Mouse (Mus musculus) embryonic fibroblast, embryonic 13.5 days (primary cell): ENCODE results near the gene Olfr1305. TPM values are rescaled to one million over a fixed set of nuclear protein-coding genes. Genes with fewer than 3 reads are reported as not detected.

Experiments
- H3K27ac ChIP-seq: 2 replicates; pipeline ENCODE4 v1.5.1; 2012; ENCODE audit warnings: low read length, control low read depth, inconsistent platforms; ENCODE audit not compliant: insufficient read depth
- H3K4me1 ChIP-seq: 2 replicates; pipeline ENCODE4 v1.6.1; 2011; ENCODE audit warnings: low read length; ENCODE audit not compliant: control insufficient read depth, insufficient read depth
- H3K4me3 ChIP-seq: 2 replicates; pipeline ENCODE4 v1.5.1; 2011; ENCODE audit warnings: mild to moderate bottlenecking, control low read depth, low read length; ENCODE audit not compliant: insufficient read depth
- CTCF ChIP-seq: IDR thresholded peaks from 2 replicates; pipeline ENCODE4 v1.5.1; 2011; ENCODE audit warnings: mild to moderate bottlenecking, control low read depth, low read length, moderate library complexity, borderline replicate concordance; ENCODE audit not compliant: insufficient read depth
- POLR2A ChIP-seq: IDR thresholded peaks from 2 replicates; pipeline ENCODE4 v1.6.1; 2011; ENCODE audit warnings: low read depth, mild to moderate bottlenecking, control low read depth, low read length, moderate library complexity
- polyA plus RNA-seq: library from polyadenylated mRNA; stranded (reverse); fragments of >200 nt; gene quantifications from 2 replicates; pipeline ENCODE4 v1.2.4, GENCODE M21; 2011; ENCODE audit warnings: low read depth; ENCODE audit not compliant: missing spikeins, insufficient read length

The Olfr1305 gene
- not detected in 2 replicates for polyA plus RNA-seq

- TF ChIP-seq POLR2A (no peak), CTCF (no peak)
- no peaks in the 10 kb centered on the region for H3K4me1 ChIP-seq
- no peak within 1 kb of the TSS for H3K4me3 ChIP-seq
- H3K27ac ChIP-seq: no peak within 1 kb of the TSS
These were observed at the start of gene Olfr1305 for GRCm38 (mm10) chr2:111877049-111877448. Olfr1305 (minus strand) TSS chr2:111877149.

- Histone ChIP-seq H3K4me3 (no peak within 1 kb of the TSS), H3K4me1 (no peaks in the 10 kb centered on the region), H3K27ac (no peak within 1 kb of the TSS)
- TF ChIP-seq POLR2A (no peak), CTCF (no peak)
These were observed 39.2 kb upstream of the Olfr1305 start, which contains the start of gene Olfr1306 for GRCm38 (mm10) chr2:111916171-111916570. Olfr1306 (minus strand) TSS chr2:111916271.

GRCm38 (mm10) chr2:111820240-111820639 is 56.7 kb downstream of the Olfr1305 start, which contains the start of gene Olfr1303:
Olfr1303 (minus strand) TSS chr2:111820340.
- no peaks in the 10 kb centered on the region for H3K4me1 ChIP-seq
- TF ChIP-seq CTCF (no peak), POLR2A (no peak)
- no peak within 1 kb of the TSS for H3K27ac ChIP-seq
- H3K4me3 ChIP-seq: no peak within 1 kb of the TSS

Other genes starting within 250 kb of the Olfr1305 start
- gene Olfr1298, start 227.9 kb downstream of the Olfr1305 start, polyA plus RNA-seq: not detected in 2 replicates
- not detected in 2 replicates for gene Olfr1299, start 215.7 kb downstream of the Olfr1305 start, polyA plus RNA-seq
- gene Olfr1301, start 126.1 kb downstream of the Olfr1305 start, polyA plus RNA-seq: not detected in 2 replicates
- not detected in 2 replicates for gene Olfr1302, start 99.7 kb downstream of the Olfr1305 start, polyA plus RNA-seq
- gene Olfr1303, start 56.8 kb downstream of the Olfr1305 start, polyA plus RNA-seq: not detected in 2 replicates
- not detected in 2 replicates for gene Olfr1306, start 39.1 kb upstream of the Olfr1305 start, polyA plus RNA-seq
- 0.03 TPM in 1 of 2 replicates, not detected in the other for gene Olfr1307, start 72.3 kb upstream of the Olfr1305 start, polyA plus RNA-seq
- not detected in 2 replicates for gene Olfr1308, start 87.8 kb upstream of the Olfr1305 start, polyA plus RNA-seq
- 0.12 and 0.56 TPM in 2 replicates for gene Olfr1309, start 113.1 kb upstream of the Olfr1305 start, polyA plus RNA-seq
- 0.48 and 0.51 TPM in 2 replicates for gene Olfr1310, start 135.6 kb upstream of the Olfr1305 start, polyA plus RNA-seq
- gene Olfr1311, start 147.3 kb upstream of the Olfr1305 start, polyA plus RNA-seq: not detected in 2 replicates
- 0.15 and 0.39 TPM in 2 replicates for gene Olfr1312, start 173.1 kb upstream of the Olfr1305 start, polyA plus RNA-seq
- gene Olfr1313, start 200.7 kb upstream of the Olfr1305 start, polyA plus RNA-seq: 0.37 and 0.39 TPM in 2 replicates
- 1.6 and 2.3 TPM in 2 replicates for gene Olfr1314, start 219.6 kb upstream of the Olfr1305 start, polyA plus RNA-seq
- gene Olfr1315-ps1, start 238.3 kb upstream of the Olfr1305 start, polyA plus RNA-seq: 1.2 and 1.8 TPM in 2 replicates